Mouse (Mus musculus) spleen, postnatal 36 days (tissue): ENCODE results near the gene Gna15.

Experiments
- DNase-seq, 2 experiments: peaks; one replicate each; pipeline ENCODE4 v3.0.0; 2022; ENCODE audit warnings: low spot score in 2 of 2, mixed read lengths in 1 of 2

Gene Gna15

DNA sequence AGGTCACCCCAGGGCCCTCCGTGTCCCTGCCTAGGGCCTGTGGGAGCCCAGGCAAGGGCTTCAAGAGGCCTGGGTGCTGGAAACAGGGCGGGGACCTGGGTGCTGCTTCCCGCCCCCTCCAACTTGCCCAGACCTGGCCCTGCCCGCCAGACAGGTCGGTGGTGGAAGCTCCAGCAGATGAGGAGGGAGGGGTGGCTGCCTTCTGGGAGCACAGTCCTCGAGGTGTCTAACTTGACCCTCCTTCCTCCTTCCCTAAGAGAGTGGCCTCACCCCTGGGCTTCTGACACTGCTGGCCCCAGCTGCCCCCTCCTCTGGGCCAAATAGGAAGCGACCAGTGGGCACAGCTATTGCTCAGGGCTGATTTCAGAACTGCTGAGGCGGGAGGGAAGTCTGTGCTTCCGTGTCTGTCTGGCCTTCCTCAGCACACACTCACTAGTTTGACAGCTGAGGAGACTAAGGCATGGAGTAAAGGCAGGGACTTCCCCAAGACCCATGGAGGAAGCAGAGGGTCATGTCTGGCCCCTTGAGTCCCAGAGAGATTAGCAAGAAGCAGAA, at the start of gene Gna15:
Gene Gna15, minus strand, starts transcription at position 175 of the 555 bp plus-strand sequence.
- peak; percentile 63 for DNase-seq

DNA sequence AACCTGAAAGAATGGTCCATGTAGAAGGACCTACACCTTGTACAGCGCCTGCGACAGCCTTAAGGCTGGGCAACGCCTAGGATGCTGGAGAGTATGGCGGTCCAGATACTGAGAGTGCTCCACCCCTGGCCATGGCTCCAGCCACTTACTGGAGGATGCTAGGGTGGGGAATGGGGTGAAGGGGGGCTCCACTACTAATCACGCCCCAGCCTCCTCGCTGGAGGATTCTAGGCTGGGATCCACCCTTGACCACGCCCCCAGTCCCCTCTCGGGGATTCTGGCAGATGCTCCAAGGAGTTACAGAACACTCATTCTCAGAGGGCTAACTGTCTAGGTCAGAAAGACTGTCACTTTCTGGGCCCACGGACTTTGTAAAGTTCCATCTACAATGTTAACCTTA, 49.0 kb upstream of the Gna15 start:
- DNase-seq = no peak

DNA sequence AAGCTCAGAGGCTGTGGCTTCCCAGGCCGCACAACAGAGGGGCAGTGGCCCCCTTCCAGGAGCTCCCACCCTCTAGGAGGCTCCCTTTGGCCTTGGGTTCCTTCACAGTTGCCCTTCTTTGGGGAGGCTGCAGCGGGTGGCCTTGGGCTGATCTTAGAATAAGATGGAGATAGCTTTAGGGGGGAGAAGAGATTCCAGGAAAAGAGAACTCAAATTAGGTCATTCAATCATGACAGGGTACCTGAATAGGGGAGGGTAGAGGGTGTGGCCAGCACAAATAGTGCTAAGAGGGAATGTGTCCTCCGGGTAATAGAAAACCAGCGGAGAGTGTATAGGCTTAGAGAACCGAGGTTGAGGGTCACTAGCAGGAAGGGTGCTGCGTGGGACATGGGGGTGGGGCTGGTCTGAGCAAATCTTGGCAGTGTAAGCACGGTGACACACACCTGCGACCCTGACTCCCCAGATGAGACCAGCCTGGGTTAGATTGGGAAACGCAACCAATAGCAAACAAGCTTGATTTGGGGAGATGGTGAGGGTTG, 48.2 kb upstream of the Gna15 start:
- no peak for DNase-seq

DNA sequence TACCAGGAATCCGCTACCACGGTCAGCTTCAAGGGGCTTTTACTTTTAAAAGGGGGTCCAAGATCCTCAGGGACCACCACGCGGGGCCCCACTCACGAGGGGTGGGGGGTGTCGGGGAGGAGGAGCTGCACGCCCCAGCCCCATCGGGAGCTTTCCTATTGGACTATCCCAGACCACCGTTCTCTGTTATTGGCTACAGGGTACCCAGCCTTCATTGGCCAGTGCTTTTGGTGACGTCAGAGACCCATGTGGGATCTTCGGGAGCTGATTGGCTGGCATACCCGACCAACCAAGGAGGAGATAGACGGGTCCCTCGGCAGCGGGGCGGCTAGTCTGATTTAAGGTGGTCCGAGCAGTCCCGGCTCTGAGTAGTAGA, 47.5 kb upstream of the Gna15 start:
- DNase-seq = peak; percentile 96 to 97

DNA sequence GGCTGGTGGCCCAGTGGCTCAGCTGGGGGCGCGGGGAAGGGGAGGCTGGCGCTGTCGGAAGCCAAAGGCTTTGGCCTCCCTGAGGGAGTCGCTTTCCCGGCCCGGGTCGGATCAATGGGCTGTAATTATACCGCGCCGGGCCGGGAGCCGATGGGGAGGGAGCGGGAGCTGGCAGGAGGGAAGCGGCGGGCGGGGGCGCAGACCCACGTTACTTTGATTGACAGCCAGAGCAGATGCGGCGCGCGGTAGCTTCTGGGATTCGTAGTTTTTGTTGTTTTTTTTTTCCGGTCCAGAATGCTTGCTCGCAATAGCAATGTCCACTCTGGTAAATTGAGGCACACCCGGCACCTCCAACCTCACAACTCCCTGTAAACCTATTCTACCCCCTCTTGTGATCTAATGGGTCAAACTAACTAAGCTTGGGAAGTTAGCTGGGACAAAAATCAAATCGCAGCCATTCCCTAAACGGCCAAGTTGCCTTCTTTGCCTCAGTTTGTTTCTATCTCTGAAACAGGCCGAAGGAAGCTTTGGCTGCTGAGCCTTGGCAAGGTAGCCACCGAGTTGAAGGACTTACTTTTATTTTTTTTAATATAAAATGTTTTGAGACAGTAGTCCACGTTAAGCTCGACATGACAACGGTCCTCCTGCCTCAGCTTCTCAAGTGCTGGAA, 46.9 kb upstream of the Gna15 start:
- DNase-seq = peak; percentile 80 to 81

DNA sequence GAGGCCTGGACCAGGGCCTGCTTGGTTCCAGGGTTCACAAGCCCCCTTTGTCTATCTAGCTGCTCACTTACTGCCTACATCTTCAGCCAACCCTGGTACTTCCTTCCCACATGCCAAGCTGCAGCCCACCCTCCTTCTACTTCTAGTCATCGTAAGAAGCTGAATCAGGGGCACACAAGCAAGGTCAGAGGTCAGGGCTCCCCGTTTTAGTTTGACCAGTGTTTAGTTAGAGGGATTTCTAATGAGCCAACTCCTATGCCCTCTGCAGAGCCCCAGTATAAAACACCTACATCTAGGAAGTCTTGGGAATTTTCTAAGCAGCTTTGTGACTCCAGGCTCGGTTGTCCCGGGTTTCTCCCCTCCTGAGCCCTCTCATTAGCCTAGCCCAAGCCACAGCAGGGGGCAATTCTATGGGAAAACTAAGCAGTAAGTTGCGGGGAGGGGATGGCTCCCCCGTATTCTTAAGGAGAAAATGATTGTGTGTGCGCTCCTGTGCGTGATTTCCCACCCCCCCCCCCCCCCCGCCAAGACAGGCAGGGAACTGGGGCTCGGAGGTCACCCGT, 46.3 kb upstream of the Gna15 start:
- no peak for DNase-seq

DNA sequence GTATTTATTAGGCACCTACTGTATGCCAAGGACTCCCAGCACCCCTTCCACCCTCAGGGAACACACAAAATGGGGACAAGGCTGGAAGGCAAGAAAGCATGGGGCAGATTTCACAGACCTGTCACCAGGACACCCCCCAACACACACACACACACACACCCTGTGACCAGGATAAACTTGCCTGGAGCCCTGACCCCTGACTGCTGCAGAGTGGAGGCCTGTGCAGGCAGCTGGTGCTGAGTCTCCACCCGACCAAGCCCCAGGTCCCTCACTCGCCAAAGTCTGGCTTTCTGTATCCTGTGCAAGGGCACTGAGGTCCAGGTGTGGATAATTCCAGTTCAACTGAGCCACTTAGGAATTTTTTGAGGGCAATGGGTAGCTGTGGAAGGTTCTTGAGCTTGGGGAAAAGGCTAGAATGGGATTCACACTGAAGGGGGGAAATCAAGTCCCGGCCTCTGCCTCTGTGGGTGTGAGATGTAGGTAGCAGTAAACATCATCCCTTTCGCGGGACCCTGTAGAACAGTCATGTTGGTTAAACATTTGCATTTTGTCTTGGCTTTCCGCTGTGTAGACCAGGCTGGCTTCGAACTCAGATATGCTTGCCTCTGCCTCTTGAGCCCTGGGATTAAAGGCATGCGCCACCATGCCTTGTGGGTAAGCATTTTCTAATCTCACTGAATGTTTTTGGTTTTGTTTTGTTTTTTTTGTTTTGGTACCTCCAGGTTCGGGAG, 45.6 kb upstream of the Gna15 start:
- no peak for DNase-seq

DNA sequence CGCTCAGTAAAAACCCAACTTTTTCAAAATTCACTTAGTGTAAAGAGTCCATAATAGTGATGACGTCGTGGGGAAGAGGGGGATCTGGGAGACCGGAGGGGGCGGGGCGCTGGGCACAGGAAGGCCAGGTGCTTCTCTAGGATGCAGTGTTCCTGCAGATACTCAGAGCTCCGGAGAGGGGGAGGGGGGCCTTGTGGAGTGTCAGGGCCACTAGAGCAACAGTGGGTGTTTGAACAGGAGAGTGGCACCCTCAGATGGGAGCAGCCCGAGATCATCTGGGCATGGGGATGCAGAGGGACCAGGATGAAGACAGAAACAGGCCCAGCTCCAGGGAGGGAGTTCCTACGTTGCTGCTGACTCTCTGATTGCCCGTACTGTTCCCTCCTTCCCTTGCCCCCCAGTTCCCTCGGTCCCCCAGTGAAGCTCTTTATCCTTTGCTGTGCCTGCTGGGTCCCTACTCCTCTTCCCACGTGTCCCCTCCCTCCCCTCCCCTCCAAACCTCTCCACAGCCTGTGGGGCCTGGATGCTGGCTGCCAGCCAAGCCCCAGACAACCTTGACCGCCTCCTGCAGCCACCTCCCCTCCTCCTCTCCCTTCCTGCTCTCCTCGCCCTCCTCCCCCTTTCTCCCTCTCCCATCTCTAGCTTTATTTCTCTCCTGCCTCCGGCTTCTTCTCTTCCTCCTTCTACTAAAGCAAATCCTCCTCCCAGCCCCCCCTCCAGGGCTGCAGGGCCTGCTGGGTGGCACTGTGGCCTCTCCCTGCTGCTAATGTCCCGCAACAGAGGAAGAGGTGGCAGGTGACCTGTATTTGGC, 44.6 kb upstream of the Gna15 start:
- no peak for DNase-seq

DNA sequence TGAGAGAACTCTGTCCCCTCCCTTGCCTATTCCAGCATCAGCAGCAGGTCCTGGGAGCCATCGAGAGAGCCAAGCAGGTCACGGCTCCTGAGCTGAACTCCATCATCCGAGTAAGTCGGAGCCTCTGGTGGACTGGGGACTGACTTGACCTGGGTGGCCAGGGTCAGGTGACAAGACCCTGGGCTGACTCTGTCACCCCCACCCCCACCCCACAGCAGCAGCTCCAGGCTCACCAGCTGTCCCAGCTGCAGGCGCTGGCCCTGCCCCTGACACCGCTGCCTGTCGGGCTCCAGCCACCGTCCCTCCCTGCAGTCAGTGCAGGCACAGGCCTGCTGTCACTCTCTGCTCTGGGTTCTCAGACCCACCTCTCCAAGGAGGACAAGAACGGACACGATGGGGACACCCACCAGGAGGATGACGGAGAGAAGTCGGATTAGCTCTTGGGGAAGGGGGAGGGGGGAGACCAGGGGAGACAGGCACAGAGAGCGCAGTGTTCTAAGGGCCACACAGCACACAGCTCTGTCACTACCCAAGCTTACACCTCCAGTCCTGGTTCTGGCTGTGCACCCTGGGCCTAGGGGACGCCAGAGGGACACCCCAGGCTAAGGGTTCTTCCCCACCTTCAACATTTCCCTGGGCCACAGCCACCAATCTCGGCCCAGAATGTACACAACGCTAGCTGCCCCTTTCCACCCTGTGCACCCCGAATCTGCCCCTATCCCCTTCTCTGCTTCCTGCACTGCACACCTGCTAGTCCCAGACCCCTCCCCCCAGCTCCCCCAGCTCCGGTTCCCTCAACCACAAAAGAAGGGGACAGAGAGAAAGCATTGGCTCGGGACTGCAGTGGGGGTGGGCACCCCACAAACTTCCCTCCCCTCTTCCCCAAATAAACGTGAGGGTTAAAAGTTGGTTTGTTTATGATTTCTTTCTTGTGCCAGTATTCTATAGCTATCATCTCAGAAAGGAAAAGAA, 41.5 kb upstream of the Gna15 start:
- DNase-seq = no peak

DNA sequence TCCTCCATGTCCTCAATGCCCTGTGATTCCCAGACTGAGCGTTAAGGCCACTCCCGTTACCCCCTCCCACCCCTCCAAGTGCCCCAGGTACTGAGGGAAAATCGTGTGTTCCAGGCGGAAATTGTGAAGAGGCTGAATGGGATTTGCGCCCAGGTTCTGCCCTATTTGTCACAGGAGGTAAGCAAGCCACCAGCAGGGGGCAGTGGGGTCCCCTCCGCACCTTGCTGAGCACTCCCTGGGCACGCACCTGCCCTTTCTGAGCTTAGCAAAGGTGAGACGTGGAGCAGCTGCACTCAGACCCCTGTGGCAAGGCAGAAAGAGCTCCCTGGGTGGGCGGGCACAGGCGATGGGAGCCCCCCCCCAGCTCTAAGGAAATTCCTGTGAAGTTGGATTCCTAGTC, 40.7 kb upstream of the Gna15 start:
- DNase-seq = peak in 1 of 2 experiments; percentile 56

DNA sequence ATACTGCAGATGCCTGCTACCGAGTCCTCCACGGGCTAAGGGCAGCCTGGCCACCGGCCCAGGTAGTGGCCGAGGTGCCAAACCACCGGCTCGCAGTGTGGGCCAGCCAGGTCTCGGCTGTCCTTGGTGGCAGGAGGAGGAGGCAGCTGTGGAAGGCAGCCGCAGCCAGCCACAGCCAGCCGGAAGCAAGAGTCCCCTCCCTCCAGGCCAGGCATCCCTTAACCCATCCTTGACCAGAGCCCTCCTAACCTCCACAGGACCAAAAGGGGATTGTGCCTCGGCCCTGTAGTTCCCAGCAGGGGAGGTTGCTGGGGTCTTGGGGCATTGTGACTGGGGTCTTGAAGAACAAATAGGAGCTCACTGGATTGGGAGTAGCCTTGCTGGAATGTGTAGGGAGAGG, 40.2 kb upstream of the Gna15 start:
- no peak for DNase-seq

DNA sequence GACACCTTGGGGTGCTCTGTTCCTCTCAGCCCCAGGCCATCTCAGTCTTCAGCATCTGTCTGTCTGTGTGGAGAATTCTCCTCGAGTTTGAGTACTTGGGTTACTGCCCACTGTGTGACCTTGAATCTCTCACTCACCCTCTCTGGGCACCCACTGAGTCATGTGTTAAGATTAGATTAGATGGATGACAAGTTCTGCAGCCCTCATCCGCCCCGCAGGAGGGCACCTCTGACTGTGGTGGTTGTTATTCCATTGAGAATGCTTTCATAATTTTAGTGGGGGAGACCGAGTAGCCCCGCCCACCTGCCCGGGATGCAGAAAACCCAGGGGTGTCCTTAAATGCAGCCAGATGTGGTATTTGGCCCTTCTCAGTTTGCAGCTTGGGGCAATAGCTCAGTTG, 39.5 kb upstream of the Gna15 start:
- DNase-seq = no peak

DNA sequence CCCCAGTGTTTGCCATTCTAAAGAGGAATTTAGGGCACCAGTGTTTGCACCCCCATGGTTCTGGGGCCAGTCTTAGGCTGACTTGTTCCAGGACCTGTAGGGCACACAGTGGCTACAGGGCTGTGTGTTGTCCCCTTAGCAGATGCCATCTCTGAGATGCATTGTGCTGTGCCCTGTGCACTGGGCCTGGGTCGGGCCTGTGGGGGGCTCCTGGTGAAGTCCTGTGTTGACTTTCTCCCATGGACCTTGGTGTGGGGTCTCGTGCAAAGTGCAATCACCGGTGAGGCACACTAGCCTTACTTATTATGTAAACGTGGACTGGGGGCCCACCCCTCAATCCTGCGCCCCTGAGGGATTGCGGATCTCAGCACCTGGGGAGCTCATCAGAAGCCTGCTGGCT, 38.4 kb upstream of the Gna15 start:
- no peak for DNase-seq

DNA sequence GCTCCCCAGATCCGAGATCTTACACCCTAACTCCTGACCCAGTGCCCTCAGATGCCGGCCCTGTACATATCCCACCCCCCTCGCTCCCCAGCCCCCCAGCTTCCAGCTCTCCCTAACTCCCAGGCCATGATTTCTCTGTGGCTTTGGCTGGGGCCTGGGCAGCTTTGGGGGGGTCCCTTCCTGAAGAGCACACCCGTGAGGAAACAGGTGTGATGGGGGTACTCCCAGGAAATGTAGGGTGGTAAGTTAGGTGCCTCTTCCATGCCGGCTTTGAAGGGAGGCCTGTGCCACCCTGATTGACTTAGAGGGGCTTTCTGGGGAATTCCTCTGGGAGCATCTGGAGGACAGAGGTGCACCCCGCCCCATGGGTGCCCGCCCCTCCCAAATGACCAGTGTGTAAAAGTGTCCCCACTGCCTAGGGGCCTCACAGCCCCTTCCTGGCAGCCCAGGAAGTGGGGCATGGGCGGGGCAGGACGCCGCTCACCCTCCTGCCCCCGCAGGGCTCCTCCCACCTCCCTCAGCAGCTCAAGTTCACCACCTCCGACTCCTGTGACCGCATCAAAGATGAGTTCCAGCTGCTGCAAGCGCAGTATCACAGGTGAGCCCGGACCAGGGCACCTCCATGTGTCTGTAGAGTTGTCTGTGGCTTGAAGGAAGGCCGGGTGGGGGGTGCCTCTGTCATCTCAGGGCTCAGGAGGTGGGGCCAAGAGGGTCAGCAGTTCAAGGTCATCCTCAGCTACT, 36.9 kb upstream of the Gna15 start:
- DNase-seq = peak; percentile 83

DNA sequence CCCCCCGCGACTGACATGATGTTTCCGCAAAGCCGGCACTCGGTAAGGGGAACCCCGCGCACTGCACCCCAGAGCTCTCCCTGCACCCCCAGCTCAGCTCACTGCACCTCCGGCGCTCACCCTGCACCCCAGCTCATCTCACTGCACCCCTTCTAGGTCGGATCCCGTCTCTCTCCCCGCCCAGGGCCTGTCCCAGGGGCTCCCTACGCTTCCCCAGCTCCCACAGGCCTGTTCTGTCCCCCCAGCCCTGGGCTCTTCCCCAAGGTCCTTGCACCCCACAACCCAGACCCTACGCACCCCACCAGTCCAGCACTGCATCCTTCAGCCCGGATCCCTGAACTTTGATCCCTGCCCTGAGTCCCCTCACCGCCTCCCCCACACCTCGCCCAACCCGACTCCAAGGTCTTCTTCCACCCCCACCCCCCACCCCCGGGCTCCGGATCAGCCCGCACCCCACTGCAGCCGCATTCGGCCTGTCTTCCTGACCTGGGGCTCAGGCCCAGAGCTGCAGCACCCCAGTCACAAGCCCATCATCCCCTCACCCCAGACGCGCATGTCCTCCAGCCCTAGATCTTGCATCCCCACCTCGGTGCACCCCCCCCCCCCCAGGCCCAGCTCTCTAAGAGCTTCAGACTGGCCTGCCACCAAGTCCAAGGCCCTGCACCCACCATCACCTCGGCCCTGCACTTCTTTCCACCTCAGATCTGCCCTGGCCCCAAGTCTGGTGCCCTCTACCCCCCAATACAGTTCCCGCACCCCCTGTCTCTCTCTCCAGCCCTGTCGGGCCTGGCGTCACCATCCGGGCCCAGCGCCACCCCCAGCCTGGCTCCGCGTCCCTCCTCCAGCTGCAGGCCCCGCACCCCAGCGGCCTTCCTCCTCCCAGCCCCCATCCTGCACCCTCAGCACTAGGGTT, 35.9 kb upstream of the Gna15 start:
- peak; percentile 62 to 66 for DNase-seq

DNA sequence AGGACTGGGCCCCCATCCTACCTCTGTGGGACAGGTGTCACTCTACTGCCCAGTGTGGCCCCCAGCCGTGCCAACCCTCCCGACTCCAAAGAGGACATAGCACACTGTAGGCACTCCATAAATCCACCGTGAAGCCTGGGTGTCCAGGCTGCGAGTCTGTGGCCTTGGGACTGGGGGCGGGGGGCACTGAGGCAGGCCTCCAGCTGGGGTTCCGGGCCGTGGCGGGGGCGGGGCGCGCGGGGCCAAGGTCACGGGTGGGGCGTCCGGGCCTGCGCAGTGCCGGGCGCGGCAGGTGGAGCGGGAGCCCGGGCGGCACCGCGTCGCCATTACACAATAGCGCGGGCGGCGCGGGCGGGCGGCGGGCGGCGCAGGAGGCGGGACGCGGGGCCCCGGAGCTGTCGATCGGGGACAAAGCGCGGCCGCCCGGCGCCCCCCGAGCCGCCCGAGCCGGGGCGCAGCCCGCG, 35.2 kb upstream of the Gna15 start, which contains the start of gene Aes:
Gene Aes, plus strand, starts transcription at position 326 of the 464 bp plus-strand sequence.
- DNase-seq = peak; percentile 81

DNA sequence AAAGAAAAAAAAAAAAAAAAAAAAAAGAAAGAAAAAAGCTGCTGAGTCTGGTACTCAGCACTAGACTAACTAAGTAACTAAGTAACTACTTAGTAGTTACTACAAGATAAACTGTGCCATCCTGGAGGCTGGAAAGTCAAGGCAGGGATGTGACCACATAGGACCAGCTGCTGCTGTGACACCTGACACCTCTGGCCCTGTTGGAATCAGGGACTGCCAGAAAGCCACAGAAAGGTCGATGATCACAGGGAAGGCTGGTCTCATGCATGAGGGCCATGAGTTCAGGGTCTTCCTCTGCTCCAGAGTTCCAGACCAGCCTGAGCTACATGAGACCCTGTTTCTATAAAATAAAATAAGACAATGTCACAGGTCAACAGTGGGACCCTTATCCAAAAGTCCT, 33.5 kb upstream of the Gna15 start:
- DNase-seq = no peak

DNA sequence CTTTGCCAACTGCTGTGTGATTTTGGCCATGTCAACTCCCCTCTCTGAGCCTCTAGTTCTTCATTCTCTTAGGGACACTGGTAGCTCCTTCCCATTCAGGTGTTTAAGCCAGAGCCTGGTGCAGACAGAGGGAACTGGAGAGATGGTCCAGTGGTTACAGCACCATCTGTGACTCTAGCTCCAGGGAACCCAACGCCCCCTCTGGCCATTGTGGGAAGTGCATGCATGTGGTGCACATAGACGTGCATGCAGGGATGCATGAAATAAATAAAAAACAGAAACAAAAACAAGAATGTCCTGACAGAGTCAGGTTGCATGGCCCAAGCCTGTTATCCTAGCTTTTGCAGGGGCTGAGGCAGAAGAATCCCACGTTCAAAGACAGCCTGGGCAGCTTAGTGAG, 32.3 kb upstream of the Gna15 start:
- no peak for DNase-seq
